Mouse (Mus musculus) heart, postnatal 14 days (tissue): Measurements from ENCODE around the gene Emx2. TPM values are rescaled to one million over a fixed set of nuclear protein-coding genes. Genes with fewer than 3 reads are reported as not detected.

Experiments
- DNase-seq, 2 experiments: peaks; one replicate each; pipeline ENCODE4 v3.0.0; 2021 to 2022
- intact Hi-C: fragments of 180-260 bp; cut with DNase I; formaldehyde crosslinking; loops from one replicate; pipeline ENCODE4 v1.15.1; 2025
- total RNA-seq, 2 experiments: library from RNA; stranded (reverse); gene quantifications; 2 replicates each; pipeline ENCODE4 v1.2.3; 2021

Emx2 gene
- total RNA-seq, 2 experiments from 2014 or later: not detected

GRCm38 (mm10) chr19:59513181-59513580, 55.0 kb downstream of the Emx2 start:
- no peak for DNase-seq
- intact Hi-C loops: no loop called here

Other genes with a start within 250 kb of the Emx2 start
- gene Kcnk18, start 239.2 kb upstream of the Emx2 start, total RNA-seq: not detected
- 1 to 10 TPM in 1 of 2 experiments, under 1 TPM in 1; 0.85 to 1.1 TPM for gene Slc18a2, start 197.5 kb upstream of the Emx2 start, total RNA-seq
- gene Rps12-ps3, start 136.1 kb upstream of the Emx2 start, total RNA-seq: 100 to 1,000 TPM; 264 to 277 TPM
- gene Pdzd8, start 112.6 kb upstream of the Emx2 start, total RNA-seq: 10 to 100 TPM; 25.6 to 26.5 TPM